ENCODE assay signal across 21 mouse cellular contexts in genomic region chr9:118571701-118572100, GRCm38 (mm10). TPM values are rescaled to one million over a fixed set of nuclear protein-coding genes. Genes with fewer than 3 reads are reported as not detected.
"Had no signal": no experiment of that assay in that cellular context is flagged by ENCODE, and none has a peak within 500 bp of the region (broad histone marks: within the 10 kb centered on the region; RNA-seq: fewer than 3 reads in every experiment).

No protein-coding gene starts in this region.

- H3K9me3 ChIP-seq: limb, embryonic 12.5 days; limb, embryonic 15.5 days; lung, embryonic 15.5 days; megakaryocyte, embryonic 14.5 days; midbrain, embryonic 10.5 days; midbrain, embryonic 13.5 days; neural tube, embryonic 13.5 days had no signal

- H3K4me2 ChIP-seq: limb, embryonic 12.5 days; limb, embryonic 15.5 days; liver, embryonic 11.5 days; lung, embryonic 15.5 days; midbrain, embryonic 13.5 days; neural tube, embryonic 13.5 days had no signal

- H3K27me3 ChIP-seq: limb, embryonic 12.5 days; limb, embryonic 15.5 days; lung, embryonic 15.5 days; megakaryocyte, embryonic 14.5 days; midbrain, embryonic 13.5 days; neural tube, embryonic 13.5 days had no signal

- H3K4me3 ChIP-seq: limb, embryonic 12.5 days; limb, embryonic 15.5 days; lung, embryonic 15.5 days; megakaryocyte, embryonic 14.5 days; midbrain, embryonic 10.5 days; midbrain, embryonic 13.5 days; myocyte; neural tube, embryonic 13.5 days had no signal

- H3K4me1 ChIP-seq: limb, embryonic 12.5 days; limb, embryonic 15.5 days; lung, embryonic 15.5 days; midbrain, embryonic 10.5 days; midbrain, embryonic 13.5 days; neural tube, embryonic 13.5 days had no signal

- DNase-seq: kidney, postnatal 14 days; kidney, postnatal 4 days; left cerebral cortex, postnatal 4 days; lung, adult 18-20 months; lung, postnatal 10 days; lung, postnatal 36 days; thymus, adult 2 months; thymus, postnatal 14 days; thymus, postnatal 4 days had no signal

- H3K9ac ChIP-seq: limb, embryonic 12.5 days; limb, embryonic 15.5 days; liver, embryonic 14.5 days; lung, embryonic 15.5 days; midbrain, embryonic 13.5 days; neural tube, embryonic 13.5 days had no signal

- H3K27ac ChIP-seq: limb, embryonic 12.5 days; limb, embryonic 15.5 days; liver, embryonic 14.5 days; lung, embryonic 15.5 days; midbrain, embryonic 10.5 days; midbrain, embryonic 13.5 days; neural tube, embryonic 13.5 days had no signal

- ATAC-seq: midbrain, embryonic 13.5 days; midbrain, embryonic 16.5 days had no signal

RNA-seq across cellular contexts. Expression of gene Itga9, which starts 34.8 kb away (rescaled TPM):
- total RNA-seq: monocyte, adult 5-6 weeks had no signal
